Mouse (Mus musculus): Measurements from ENCODE around the gene Pdzrn4.
"Not testable (repeated sequence)": the region's sequence is repeated elsewhere in the genome, so short reads cannot be mapped to it uniquely, and the experiment has no call there.

Gene Pdzrn4

GRCm38 (mm10) chr15:92396770-92397608 lies at the start of gene Pdzrn4:
Pdzrn4 (plus strand) TSS chr15:92396881.
- DNase-seq (ENCODE audit: low spot score in 2 of 2) = peak in 1 of 2 experiments; percentile 29

GRCm38 (mm10) chr15:92347426-92347825 lies 49.3 kb upstream of the Pdzrn4 start:
- no peak for DNase-seq (ENCODE audit: low spot score in 2 of 2)

- peak in 1 of 2 experiments; percentile 12 for DNase-seq (ENCODE audit: low spot score in 2 of 2)
Observed at GRCm38 (mm10) chr15:92347902-92348301, 48.8 kb upstream of the Pdzrn4 start.

- DNase-seq (ENCODE audit: low spot score in 2 of 2) = not testable (repeated sequence)
Observed at GRCm38 (mm10) chr15:92348453-92348852, 48.2 kb upstream of the Pdzrn4 start.

GRCm38 (mm10) chr15:92364153-92364552 lies 32.5 kb upstream of the Pdzrn4 start:
- DNase-seq (ENCODE audit: low spot score in 2 of 2) = no peak

GRCm38 (mm10) chr15:92364592-92364991 lies 32.1 kb upstream of the Pdzrn4 start:
- DNase-seq (ENCODE audit: low spot score in 2 of 2) = no peak

GRCm38 (mm10) chr15:92394811-92395210 lies 1.9 kb upstream of the Pdzrn4 start:
- DNase-seq (ENCODE audit: low spot score in 2 of 2) = no peak

- DNase-seq (ENCODE audit: low spot score in 2 of 2) = no peak
Observed at GRCm38 (mm10) chr15:92398747-92399146, 2.1 kb downstream of the Pdzrn4 start.

- peak in 1 of 2 experiments; percentile 11 for DNase-seq (ENCODE audit: low spot score in 2 of 2)
Observed at GRCm38 (mm10) chr15:92399278-92399677, 2.6 kb downstream of the Pdzrn4 start.

GRCm38 (mm10) chr15:92401554-92401953 lies 4.9 kb downstream of the Pdzrn4 start:
- DNase-seq (ENCODE audit: low spot score in 2 of 2) = no peak

GRCm38 (mm10) chr15:92415323-92415722 lies 18.6 kb downstream of the Pdzrn4 start:
- no peak for DNase-seq (ENCODE audit: low spot score in 2 of 2)

- no peak for DNase-seq (ENCODE audit: low spot score in 2 of 2)
Observed at GRCm38 (mm10) chr15:92416141-92416540, 19.5 kb downstream of the Pdzrn4 start.

GRCm38 (mm10) chr15:92416658-92417057 lies 20.0 kb downstream of the Pdzrn4 start:
- DNase-seq (ENCODE audit: low spot score in 2 of 2) = no peak

- no peak for DNase-seq (ENCODE audit: low spot score in 2 of 2)
Observed at GRCm38 (mm10) chr15:92417120-92417519, 20.4 kb downstream of the Pdzrn4 start.

- DNase-seq (ENCODE audit: low spot score in 2 of 2) = no peak
Observed at GRCm38 (mm10) chr15:92434605-92435004, 37.9 kb downstream of the Pdzrn4 start.

GRCm38 (mm10) chr15:92435306-92435705 lies 38.6 kb downstream of the Pdzrn4 start:
- DNase-seq (ENCODE audit: low spot score in 2 of 2) = no peak

GRCm38 (mm10) chr15:92441630-92442180 lies 45.0 kb downstream of the Pdzrn4 start:
- DNase-seq (ENCODE audit: low spot score in 2 of 2) = no peak

GRCm38 (mm10) chr15:92447708-92448147 lies 51.0 kb downstream of the Pdzrn4 start:
- peak in 1 of 2 experiments; percentile 47 for DNase-seq (ENCODE audit: low spot score in 2 of 2)

GRCm38 (mm10) chr15:92449112-92449511 lies 52.4 kb downstream of the Pdzrn4 start:
- DNase-seq (ENCODE audit: low spot score in 2 of 2) = no peak

GRCm38 (mm10) chr15:92452620-92453019 lies 55.9 kb downstream of the Pdzrn4 start:
- no peak for DNase-seq (ENCODE audit: low spot score in 2 of 2)

GRCm38 (mm10) chr15:92482198-92482597 lies 85.5 kb downstream of the Pdzrn4 start:
- peak in 1 of 2 experiments; percentile 32 for DNase-seq (ENCODE audit: low spot score in 2 of 2)

- no peak for DNase-seq (ENCODE audit: low spot score in 2 of 2)
Observed at GRCm38 (mm10) chr15:92491376-92491775, 94.7 kb downstream of the Pdzrn4 start.
